Mouse (Mus musculus) cerebellum, postnatal 25 days (tissue): ENCODE measurements around the gene Tgfb2.

ENCODE experiments used
- DNase-seq, 2 experiments: peaks; one replicate each; pipeline ENCODE4 v3.0.0; 2021; ENCODE audit warnings: mixed read lengths in 2 of 2

Gene Tgfb2

DNA sequence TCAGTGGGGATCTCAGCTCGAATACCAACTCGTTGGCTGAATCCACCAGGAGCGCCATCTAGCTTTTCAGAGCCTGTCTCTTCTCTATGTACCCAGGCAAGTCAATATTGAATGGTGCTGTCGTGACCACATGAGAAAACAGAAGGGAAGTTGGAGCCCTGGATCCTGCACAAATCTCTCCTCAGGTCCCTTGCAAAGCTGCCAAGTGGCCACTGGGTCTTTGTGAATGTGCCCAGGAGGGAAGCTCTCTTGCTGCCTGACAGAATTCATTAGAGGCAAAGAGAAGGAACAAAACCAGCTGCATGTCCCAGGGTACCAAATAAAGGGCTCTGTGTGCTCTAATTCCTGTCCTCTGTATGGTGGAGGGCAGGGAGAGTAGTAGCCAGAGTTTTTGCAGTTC, 50.7 kb downstream of the Tgfb2 start:
- DNase-seq: peak; percentile 13 to 47

DNA sequence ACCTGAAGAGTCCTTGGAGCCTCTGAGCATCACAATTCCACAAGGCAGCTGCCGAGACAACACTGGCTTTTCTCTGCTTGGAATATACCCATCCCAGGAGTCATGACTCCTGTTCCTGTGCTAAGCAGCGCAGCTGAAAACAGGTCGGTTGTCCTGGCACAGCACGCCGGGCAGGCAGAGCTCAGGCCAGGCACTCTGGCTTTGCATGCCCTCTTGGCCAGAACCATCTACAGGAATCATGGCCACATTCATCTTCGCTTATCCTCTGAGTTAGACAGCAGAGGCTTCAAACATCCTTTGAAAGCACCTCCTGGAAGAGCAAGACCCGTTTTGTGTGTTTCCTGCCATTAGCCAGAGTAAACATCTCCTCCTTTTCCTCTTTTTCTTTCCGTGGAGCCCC, 53.6 kb downstream of the Tgfb2 start:
- peak in 1 of 2 experiments; percentile 8 for DNase-seq

GRCm38 (mm10) chr1:186650011-186650410, 55.8 kb downstream of the Tgfb2 start:
- DNase-seq: no peak

GRCm38 (mm10) chr1:186637304-186638213, 68.2 kb downstream of the Tgfb2 start:
- DNase-seq: no peak

GRCm38 (mm10) chr1:186635045-186635444, 70.7 kb downstream of the Tgfb2 start:
- DNase-seq: no peak

GRCm38 (mm10) chr1:186631457-186631856, 74.3 kb downstream of the Tgfb2 start:
- DNase-seq: no peak

DNA sequence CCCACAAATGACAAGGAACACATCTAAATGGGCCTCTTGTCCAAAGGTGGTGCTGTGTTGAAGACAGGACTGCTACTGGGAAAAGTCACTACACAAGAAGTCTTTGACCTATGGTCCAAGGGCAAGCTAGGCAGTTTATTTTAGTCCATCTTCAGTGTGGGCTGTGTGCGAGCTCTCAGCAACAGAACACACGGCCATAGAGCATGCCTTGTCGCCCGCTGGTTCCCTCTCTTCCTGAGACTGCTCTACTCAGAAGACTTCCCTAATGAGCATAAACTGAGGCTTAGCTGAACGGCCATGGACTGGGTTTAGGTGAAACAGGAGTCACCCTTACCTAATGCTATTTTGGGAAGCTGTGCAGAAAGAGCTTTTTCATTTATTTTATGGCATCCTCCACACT, 74.8 kb downstream of the Tgfb2 start:
- DNase-seq: no peak

DNA sequence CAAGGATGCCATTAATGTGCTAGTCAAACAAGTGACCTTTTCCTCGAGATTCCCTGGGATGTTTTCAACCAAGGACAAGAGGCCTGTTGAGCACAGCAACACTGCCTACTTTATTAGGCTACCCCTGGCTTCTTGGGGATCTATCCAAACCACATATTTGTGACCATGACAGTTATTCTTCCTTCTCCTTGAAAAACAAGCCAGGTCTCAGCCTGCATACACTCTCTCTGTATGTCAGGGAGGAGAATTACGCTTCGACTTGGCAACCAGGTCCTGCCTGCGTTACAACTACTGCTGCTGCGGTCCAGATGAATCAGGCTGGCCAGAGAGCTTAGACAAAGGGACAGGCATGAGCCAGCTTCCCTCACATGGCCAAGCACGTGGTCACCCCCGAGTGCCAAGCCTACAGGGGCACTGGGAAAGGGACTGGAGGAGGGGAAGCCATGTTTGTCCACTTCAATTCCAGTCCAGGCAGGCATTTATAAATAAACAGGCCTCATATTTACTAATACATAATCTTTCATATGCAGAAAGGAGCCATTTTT, 78.3 kb downstream of the Tgfb2 start:
- peak; percentile 16 to 52 for DNase-seq

GRCm38 (mm10) chr1:186624474-186624873, 81.3 kb downstream of the Tgfb2 start:
- DNase-seq: no peak

DNA sequence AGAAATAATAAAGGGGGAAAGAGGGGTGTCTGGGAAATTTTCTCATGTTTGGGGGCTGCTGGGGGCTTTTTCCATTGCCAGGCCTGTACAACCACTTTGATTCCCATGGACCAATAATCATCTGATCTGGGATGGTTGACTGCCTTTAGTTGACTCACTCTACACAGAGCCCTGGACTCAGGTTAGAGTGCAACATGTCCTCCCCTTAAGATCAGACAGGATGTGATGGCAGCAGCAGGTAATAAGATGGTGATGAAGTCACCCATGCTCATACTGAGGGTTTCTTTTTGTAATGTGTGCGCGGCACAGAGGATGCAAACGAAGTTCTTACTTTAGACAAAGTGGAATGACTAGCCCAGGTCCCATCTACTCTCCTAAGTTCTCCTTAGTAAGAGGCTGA, 84.0 kb downstream of the Tgfb2 start:
- no peak for DNase-seq

DNA sequence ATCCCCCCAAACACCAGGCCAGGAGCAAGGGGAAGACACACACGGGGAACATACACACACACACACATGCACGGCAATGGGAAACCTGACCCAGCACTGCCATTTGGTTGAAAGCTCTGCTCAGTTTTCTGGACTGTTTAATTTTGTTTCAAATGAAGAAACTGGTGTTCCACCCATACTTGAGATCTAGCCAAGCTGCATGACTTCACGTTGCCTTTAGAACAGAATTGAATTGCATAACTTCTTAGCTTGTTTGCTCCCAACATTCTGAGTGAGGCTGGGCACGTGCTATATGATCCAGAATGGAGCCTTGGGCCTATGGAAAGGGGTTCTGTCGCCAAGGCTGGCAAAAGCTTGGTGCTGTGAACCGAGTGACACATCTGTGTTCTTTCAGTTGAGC, 87.5 kb downstream of the Tgfb2 start:
- DNase-seq: no peak

DNA sequence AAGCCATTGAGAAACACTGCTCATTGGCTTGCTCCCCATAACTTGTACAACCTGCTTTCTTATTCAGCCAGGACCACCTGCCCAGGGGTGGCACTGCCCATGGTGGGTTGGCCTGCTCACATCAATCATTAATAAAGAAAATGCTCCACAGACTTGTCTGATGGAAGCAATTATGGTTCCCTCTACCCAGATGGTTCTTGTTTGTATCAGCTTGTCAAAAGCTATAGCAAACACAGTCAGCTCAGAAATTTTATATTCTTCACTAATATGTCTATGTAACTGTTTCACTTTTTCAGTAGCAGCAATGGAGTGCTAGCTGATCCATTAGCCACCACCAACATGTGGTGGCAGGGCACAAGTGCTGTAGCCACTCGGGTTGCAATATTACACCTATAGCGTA, 94.4 kb downstream of the Tgfb2 start:
- no peak for DNase-seq

GRCm38 (mm10) chr1:186610481-186610880, 95.3 kb downstream of the Tgfb2 start:
- no peak for DNase-seq

DNA sequence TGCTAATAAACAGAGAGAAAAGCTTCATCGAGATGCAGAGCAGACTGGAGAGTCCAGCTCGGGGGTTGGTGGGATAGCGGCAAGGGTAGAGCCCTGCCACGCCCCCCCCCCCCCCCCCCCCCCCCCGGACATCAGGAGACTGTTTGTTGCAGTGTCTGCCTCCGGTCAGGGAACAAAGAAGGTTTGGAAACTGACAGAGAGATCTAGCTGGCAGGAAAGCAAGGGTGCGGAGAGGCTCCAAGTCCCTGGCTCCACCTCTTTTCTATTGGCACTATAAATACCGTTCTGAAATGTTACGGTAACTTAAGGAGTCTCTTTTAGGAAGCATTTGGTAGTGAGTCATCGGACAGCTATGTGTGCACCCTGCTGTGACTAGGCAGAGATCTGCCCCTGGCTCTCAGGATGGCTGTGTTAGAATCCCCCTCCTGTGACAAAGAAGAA, 96.0 kb downstream of the Tgfb2 start:
- peak; percentile 19 to 40 for DNase-seq

GRCm38 (mm10) chr1:186608116-186608515, 97.7 kb downstream of the Tgfb2 start:
- DNase-seq: no peak

DNA sequence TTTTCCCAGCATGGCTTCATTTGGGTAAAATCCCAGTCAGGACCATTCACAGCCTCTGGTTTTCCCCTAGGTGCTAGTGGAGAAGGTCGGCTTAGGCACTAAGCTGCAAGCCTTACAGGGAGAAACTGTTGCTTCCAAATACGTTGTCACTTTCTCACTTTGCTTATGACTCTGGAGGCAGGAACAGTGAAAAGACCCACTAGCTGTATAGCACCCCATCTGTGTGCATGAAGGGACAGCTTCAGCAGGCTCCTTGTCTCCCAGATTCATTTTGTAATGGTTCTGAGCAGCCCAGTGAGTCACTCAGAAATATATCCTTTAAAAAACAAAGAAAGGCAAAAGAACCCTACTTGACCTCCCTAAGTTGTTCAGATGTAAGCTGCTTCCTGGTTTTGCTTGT, 100.2 kb downstream of the Tgfb2 start:
- DNase-seq: no peak

GRCm38 (mm10) chr1:186604124-186604523, 101.7 kb downstream of the Tgfb2 start:
- no peak for DNase-seq

DNA sequence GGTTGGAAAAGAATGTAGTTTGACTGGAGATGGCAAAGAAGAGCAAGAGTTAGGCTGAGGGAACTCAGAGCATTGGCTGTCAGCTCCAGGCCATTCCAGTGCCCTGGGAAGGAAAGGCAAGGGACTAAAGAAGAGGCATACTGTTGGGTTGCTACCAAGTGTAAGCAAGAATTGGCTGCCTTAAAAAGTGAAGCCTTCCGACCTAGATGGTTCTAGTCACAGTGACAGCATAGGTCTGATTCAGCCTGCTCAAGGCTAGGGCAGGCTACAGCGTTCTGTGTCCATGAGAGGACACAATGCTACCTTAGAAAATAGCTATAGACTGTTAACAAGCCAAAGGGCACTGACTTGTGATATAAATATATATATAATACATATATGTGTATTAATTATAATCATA, 117.6 kb downstream of the Tgfb2 start:
- DNase-seq: no peak

GRCm38 (mm10) chr1:186587065-186587804, 118.6 kb downstream of the Tgfb2 start:
- peak; percentile 33 to 39 for DNase-seq

- DNase-seq: no peak
Measured at GRCm38 (mm10) chr1:186585571-186586164, 120.1 kb downstream of the Tgfb2 start.

DNA sequence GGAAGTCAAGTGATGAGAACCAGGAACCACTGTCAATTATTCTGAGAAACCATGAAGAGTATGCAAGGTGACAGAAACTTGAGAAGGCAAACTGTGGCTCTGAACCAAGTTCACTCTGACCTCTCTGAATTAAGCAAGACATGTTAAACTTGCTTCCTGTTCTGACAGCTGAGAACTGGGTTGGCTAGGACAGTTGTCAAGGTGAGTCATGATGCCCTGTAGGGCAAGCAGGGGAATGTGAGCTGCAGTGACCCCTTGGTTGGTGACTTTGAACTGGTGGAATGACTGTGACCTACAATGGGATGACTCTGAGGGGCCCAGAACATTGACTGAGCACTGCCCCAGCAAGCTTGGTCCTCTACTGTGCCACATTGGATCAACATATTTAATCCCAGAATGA, 121.9 kb downstream of the Tgfb2 start:
- no peak for DNase-seq

DNA sequence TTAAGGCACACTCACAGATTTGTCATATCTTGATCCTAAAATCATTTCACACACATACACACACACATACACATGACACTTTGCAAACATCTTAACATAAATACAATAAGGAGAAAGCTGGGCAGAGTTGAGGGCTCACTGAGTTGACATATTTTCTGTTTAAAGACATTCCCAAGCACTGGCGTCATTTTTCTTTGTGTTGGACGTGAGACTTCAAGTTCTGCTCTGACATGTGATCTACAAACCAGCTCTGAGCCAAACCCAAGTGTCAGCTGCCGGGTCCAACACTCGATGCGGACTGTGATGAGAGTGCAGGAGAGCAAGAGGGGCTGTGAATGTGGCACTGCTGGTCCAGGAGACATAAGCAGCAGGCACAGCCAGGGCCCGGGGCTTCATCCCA, 123.7 kb downstream of the Tgfb2 start:
- DNase-seq: no peak

- DNase-seq: no peak
Measured at GRCm38 (mm10) chr1:186581666-186582065, 124.1 kb downstream of the Tgfb2 start.
